Mouse (Mus musculus) stomach, embryonic 16.5 days (tissue): ENCODE measurements around the gene Zfp991. TPM values are rescaled to one million over a fixed set of nuclear protein-coding genes. Genes with fewer than 3 reads are reported as not detected.
A peak's percentile ranks its signal among the peaks of the same experiment; 100 is the strongest.
"Not testable (repeated sequence)": the region's sequence is repeated elsewhere in the genome, so short reads cannot be mapped to it uniquely, and the experiment has no call there.

Experiments
- ATAC-seq: fragments of 200-750 bp; cut with Nextera tagmentation; 2 replicates; pipeline ENCODE4 v1.8.0; 2017; ENCODE audit warnings: moderate number of reproducible peaks, moderate TSS enrichment; ENCODE audit not compliant: insufficient read depth, low FRiP score
- H3K27ac ChIP-seq: fragments of 300-500 bp; sonication (generic); 2 replicates; pipeline ENCODE4 v1.5.1; 2014; ENCODE audit warnings: low read length
- H3K27me3 ChIP-seq: fragments of 300-500 bp; sonication (generic); 2 replicates; pipeline ENCODE4 v1.6.1; 2014; ENCODE audit warnings: low read length, control low read depth, mixed read lengths; ENCODE audit not compliant: control insufficient read depth, insufficient read depth
- H3K36me3 ChIP-seq: fragments of 300-500 bp; sonication (generic); 2 replicates; pipeline ENCODE4 v1.6.1; 2014; ENCODE audit warnings: low read length; ENCODE audit not compliant: control insufficient read depth, insufficient read depth
- H3K4me1 ChIP-seq: fragments of 300-500 bp; sonication (generic); 2 replicates; pipeline ENCODE4 v1.6.1; 2014; ENCODE audit warnings: low read length, control low read depth, mixed read lengths; ENCODE audit not compliant: control insufficient read depth, insufficient read depth
- H3K4me2 ChIP-seq: fragments of 300-500 bp; sonication (generic); 2 replicates; pipeline ENCODE4 v1.6.1; 2014; ENCODE audit warnings: low read depth, low read length, mixed read lengths
- H3K4me3 ChIP-seq: fragments of 300-500 bp; sonication (generic); replicated peaks from 2 replicates; pipeline ENCODE4 v1.5.1; 2014; ENCODE audit warnings: mild to moderate bottlenecking, low read length
- H3K9ac ChIP-seq: fragments of 300-500 bp; sonication (generic); 2 replicates; pipeline ENCODE4 v1.6.1; 2014; ENCODE audit warnings: low read length
- H3K9me3 ChIP-seq: fragments of 300-500 bp; sonication (generic); replicated peaks from 2 replicates; pipeline ENCODE4 v1.6.1; 2016; ENCODE audit warnings: low read length, control low read depth; ENCODE audit not compliant: control insufficient read depth
- WGBS: fragments of 180-500 bp; shearing (Covaris S2); extraction: QIAGEN DNeasy Blood & Tissue Kit; methylation state at CpG from one replicate; pipeline ENCODE4 v1.1.7; 2014; 5-methylcytosine and 5-hydroxymethylcytosine counted together
- polyA plus RNA-seq: library from polyadenylated mRNA; unstranded; fragments of >200 nt; fragmentation: Nextera tagmentation; extraction: Ambion mirVana; gene quantifications from 2 replicates; pipeline ENCODE4 v1.2.1, GENCODE M21; 2015

Zfp991 gene
- polyA plus RNA-seq, 1 experiment from 2014 or later, result 6.7 TPM

DNA sequence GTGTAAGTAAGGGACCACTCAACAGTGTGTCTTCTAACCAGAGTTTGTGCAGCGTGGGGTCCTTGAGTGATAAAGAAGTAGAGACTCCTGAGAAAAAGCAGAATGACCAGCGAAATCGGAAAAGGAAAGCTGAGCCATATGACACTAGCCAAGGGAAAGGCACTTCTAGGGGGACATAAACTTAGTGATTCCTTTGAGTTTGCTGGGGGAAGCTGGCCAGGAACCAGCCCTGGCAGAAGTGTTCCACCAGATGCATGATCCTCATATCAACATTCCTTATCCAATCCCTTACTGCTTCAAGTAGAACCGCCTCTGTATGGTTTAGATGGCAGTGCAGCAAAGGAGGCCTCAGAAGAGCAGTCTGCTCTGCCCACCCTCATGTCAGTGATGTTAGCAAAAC is 6.5 kb upstream of the Zfp991 start:
- not testable (repeated sequence) for H3K4me1 ChIP-seq, H3K27ac ChIP-seq, ATAC-seq, H3K36me3 ChIP-seq, H3K27me3 ChIP-seq
- peak overlapping the region; percentile 58 for H3K4me3 ChIP-seq
- WGBS, result 19% methylated on average over 4 of the region's 4 CpGs
- H3K9me3 ChIP-seq, result peaks cover 10% of the 10 kb centered on the region; the same call in 1 of the 2 replicates
- H3K9ac ChIP-seq, result peak overlapping the region; percentile 80
- peak overlapping the region; percentile 91 for H3K4me2 ChIP-seq

- H3K4me1 ChIP-seq, H3K27me3 ChIP-seq, ATAC-seq, H3K9ac ChIP-seq, H3K36me3 ChIP-seq, H3K4me3 ChIP-seq, H3K4me2 ChIP-seq, H3K27ac ChIP-seq: not testable (repeated sequence)
- 89% methylated on average over 4 of the region's 4 CpGs for WGBS
- H3K9me3 ChIP-seq, result peaks cover 10% of the 10 kb centered on the region; the same call in 1 of the 2 replicates
Observed at GRCm38 (mm10) chr4:147125870-147126269, 6.0 kb upstream of the Zfp991 start.

DNA sequence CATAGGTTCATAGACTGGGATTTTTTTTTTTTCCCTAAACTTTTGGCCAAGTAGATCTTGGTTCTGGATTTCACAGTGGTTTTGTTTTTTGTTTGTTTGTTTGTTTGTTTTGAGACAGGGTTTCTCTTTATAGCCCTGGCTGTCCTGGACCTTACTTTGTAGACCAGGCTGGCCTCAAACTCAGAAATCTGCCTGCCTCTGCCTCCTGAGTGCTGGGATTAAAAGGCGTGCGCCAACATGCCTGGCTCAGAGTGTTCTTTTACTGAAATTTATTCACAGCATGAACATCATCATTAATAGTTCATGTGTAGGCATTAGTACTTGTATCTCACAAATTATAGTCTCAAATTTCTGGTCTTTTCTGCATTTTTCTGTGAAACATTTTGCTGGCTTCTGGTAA is 5.4 kb upstream of the Zfp991 start:
- not testable (repeated sequence) for H3K4me3 ChIP-seq, H3K4me2 ChIP-seq, ATAC-seq, H3K9ac ChIP-seq, H3K36me3 ChIP-seq, H3K27me3 ChIP-seq, H3K4me1 ChIP-seq, H3K27ac ChIP-seq
- 67% methylated on average over 2 of the region's 2 CpGs for WGBS
- peaks cover 10% of the 10 kb centered on the region; the same call in 1 of the 2 replicates for H3K9me3 ChIP-seq

DNA sequence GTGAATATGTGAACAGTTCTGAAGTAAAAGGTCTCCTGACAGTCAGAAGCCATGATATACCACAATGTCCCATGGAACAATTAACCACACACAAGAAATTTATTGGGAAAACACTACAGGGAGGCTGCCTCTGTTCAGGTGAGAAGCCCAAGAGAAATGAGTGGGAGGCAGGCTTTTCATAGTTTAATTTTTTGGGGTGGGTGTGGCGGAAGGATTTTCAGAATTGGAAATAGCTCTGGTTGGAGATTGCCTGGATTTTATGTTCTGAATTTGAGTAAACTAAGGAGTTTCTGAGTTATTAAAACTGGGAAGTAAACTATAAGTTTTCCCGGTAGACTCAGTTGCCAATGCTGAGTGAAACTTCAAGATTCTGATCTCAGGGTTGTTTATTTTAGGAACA is 4.7 kb upstream of the Zfp991 start:
- not testable (repeated sequence) for H3K4me3 ChIP-seq, H3K9ac ChIP-seq, H3K9me3 ChIP-seq, H3K27ac ChIP-seq, ATAC-seq, H3K27me3 ChIP-seq, H3K4me2 ChIP-seq, H3K36me3 ChIP-seq, H3K4me1 ChIP-seq
- WGBS, result 74% methylated on average over 2 of the region's 2 CpGs

- not testable (repeated sequence) for H3K36me3 ChIP-seq, H3K27me3 ChIP-seq, ATAC-seq, H3K4me2 ChIP-seq, H3K9ac ChIP-seq, H3K9me3 ChIP-seq, H3K4me3 ChIP-seq, H3K4me1 ChIP-seq, H3K27ac ChIP-seq
Observed at GRCm38 (mm10) chr4:147128152-147128551, 3.7 kb upstream of the Zfp991 start.

- WGBS, result 55% methylated on average over 2 of the region's 2 CpGs
- not testable (repeated sequence) for H3K27me3 ChIP-seq, H3K4me1 ChIP-seq, H3K36me3 ChIP-seq, H3K27ac ChIP-seq, H3K4me3 ChIP-seq, H3K9ac ChIP-seq, H3K4me2 ChIP-seq, ATAC-seq, H3K9me3 ChIP-seq
Observed at GRCm38 (mm10) chr4:147133596-147133995, 1.8 kb downstream of the Zfp991 start.

- 74% methylated on average over 4 of the region's 4 CpGs for WGBS
- peak; percentile 78 for ATAC-seq
- H3K9ac ChIP-seq, result not testable (repeated sequence)
Observed at GRCm38 (mm10) chr4:147141757-147142156, 9.9 kb downstream of the Zfp991 start.

DNA sequence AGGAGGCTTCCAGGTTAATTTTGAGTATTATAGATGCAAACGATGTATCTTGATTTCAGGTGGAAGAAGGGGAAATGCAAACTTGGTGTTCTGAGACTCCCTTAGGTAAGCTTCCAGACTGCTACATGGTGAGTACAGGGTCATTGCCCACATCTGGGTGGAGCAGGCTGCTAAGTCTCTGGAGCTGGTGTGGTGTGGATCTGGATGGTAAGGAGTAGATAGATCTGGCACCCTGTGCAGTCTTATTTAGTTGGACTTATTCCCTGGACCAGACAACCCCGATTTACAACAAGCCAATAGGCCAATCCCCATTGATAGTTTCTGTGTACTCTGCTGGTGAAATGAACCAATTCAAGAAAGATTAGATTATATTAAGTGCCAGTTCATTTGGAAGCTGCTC is 33.4 kb downstream of the Zfp991 start:
- WGBS, result 92% methylated on average over 2 of the region's 2 CpGs
- H3K9me3 ChIP-seq, H3K27me3 ChIP-seq, ATAC-seq, H3K4me3 ChIP-seq, H3K27ac ChIP-seq, H3K36me3 ChIP-seq, H3K4me2 ChIP-seq, H3K4me1 ChIP-seq, H3K9ac ChIP-seq: not testable (repeated sequence)

More at GRCm38 (mm10) chr4:147141757-147142156, 9.9 kb downstream of the Zfp991 start:
- H3K4me2 ChIP-seq, H3K9me3 ChIP-seq, H3K36me3 ChIP-seq, H3K4me3 ChIP-seq, H3K27me3 ChIP-seq, H3K27ac ChIP-seq, H3K4me1 ChIP-seq: not testable (repeated sequence)

DNA sequence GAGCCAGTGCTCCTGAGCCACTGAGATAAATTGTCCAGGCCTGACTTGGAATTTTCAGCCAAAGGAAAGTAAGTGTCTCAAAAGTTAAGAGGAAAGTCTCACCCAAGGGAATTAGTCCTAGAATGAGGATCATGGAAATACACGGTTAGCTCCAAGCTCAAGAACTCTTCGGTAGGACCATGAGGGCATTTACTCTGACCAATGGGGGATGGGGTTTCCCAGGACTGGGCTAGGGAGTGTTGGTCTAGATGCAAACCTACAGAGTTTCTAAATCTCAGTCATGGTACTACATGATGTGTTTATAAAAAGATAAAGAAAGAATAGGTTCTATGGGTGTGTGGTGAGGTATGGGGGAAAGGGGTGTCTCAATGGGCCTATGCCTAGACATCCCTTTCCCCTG is 38.7 kb downstream of the Zfp991 start:
- H3K4me2 ChIP-seq, H3K9ac ChIP-seq, H3K36me3 ChIP-seq, H3K27ac ChIP-seq, H3K4me1 ChIP-seq, ATAC-seq, H3K27me3 ChIP-seq, H3K9me3 ChIP-seq, H3K4me3 ChIP-seq: not testable (repeated sequence)
- WGBS, result 100% methylated on average over 2 of the region's 2 CpGs

GRCm38 (mm10) chr4:147171557-147171956 is 39.7 kb downstream of the Zfp991 start:
- no CpG with 5 or more reads among the region's 4 CpGs for WGBS
- H3K4me2 ChIP-seq, H3K27me3 ChIP-seq, H3K9ac ChIP-seq, H3K27ac ChIP-seq, H3K36me3 ChIP-seq, H3K4me3 ChIP-seq, H3K4me1 ChIP-seq, ATAC-seq, H3K9me3 ChIP-seq: not testable (repeated sequence)
